Mouse (Mus musculus) embryonic fibroblast, embryonic 13.5 days (primary cell): ENCODE data around the gene Dennd4a.

ENCODE experiments used
- CTCF ChIP-seq: IDR thresholded peaks from 2 replicates; pipeline ENCODE4 v1.5.1; 2011; ENCODE audit warnings: mild to moderate bottlenecking, control low read depth, low read length, moderate library complexity, borderline replicate concordance; ENCODE audit not compliant: insufficient read depth
- POLR2A ChIP-seq: IDR thresholded peaks from 2 replicates; pipeline ENCODE4 v1.6.1; 2011; ENCODE audit warnings: low read depth, mild to moderate bottlenecking, control low read depth, low read length, moderate library complexity

DNA sequence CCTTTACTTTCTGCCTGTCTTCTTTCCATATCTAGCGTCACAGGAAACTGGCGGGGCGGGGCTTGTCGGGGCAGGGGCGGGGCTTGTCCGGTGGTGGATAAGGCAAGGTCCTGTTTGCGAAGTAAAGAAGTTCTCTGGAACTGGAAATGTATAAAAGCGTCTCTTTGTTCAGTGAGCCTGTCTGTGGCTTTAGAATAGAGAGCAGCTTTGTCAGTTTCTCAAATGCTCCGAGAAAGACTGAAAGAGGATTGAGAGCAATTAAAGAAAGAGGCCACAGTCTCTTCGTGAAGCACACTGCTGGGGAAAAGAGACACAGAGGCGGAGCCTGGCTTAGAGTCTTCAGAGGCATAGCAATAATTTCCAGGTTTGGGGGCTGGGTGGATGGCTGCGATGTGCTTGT is 145.2 kb downstream of the Dennd4a start:
- TF ChIP-seq CTCF (no peak), POLR2A (no peak)
